Mouse (Mus musculus) activated CD4-positive, CD25-positive, alpha-beta regulatory T cell (primary cell): Measurements from ENCODE around the gene B430305J03Rik. TPM values are rescaled to one million over a fixed set of nuclear protein-coding genes. Genes with fewer than 3 reads are reported as not detected.

ENCODE experiments used
- polyA plus RNA-seq, 2 experiments: library from polyadenylated mRNA; unstranded; fragments of 100-300 nt; shearing (Covaris generic); gene quantifications; one replicate each; pipeline ENCODE4 v1.2.1; 2017

Gene B430305J03Rik
- under 1 TPM in 1 of 2 experiments, not detected in 1; 0.54 TPM for polyA plus RNA-seq

GRCm38 (mm10) chr3:61365779-61366373 is at the start of gene B430305J03Rik:
TSS of gene B430305J03Rik (minus strand) at chr3:61365951.

GRCm38 (mm10) chr3:61361338-61361737 is 4.4 kb downstream of the B430305J03Rik start, which contains the start of gene Rap2b:
TSS of gene Rap2b (plus strand) at chr3:61361638.

Other genes starting within 250 kb of the B430305J03Rik start
- gene Rap2b, start 4.3 kb downstream of the B430305J03Rik start, polyA plus RNA-seq = 1 to 10 TPM; 4.6 to 4.7 TPM